Mouse (Mus musculus) MEL (cell line): Measurements from ENCODE around the gene Fgf6. TPM values are rescaled to one million over a fixed set of nuclear protein-coding genes. Genes with fewer than 3 reads are reported as not detected.

Experiments
- DNase-seq: peaks from one replicate; pipeline ENCODE4 v3.0.0; 2011; ENCODE audit warnings: low read depth, low spot score
- H3K27ac ChIP-seq: 2 replicates; pipeline ENCODE4 v1.5.1; 2012; ENCODE audit warnings: low read depth, mild to moderate bottlenecking, control low read depth, low read length, moderate library complexity; ENCODE audit not compliant: control insufficient read depth
- H3K27me3 ChIP-seq, 2 experiments: fragments of 150-350 bp in 1 of 2; sonication (generic) in 1 of 2; 2 replicates each; pipeline ENCODE4 v1.6.1; 2012; ENCODE audit warnings: low read length in 2 of 2, mild to moderate bottlenecking in 2 of 2, improper control_type of control experiment in 1 of 2, moderate library complexity in 1 of 2; ENCODE audit not compliant: insufficient read depth in 2 of 2, control insufficient read depth in 1 of 2
- H3K36me3 ChIP-seq, 2 experiments: 2 replicates each; pipeline ENCODE4 v1.6.1; 2012 to 2014; ENCODE audit warnings: low read length in 2 of 2, improper control_type of control experiment in 1 of 2, inconsistent platforms in 1 of 2, mild to moderate bottlenecking in 1 of 2; ENCODE audit not compliant: insufficient read depth in 2 of 2, control insufficient read depth in 1 of 2
- H3K4me1 ChIP-seq, 2 experiments: fragments of 150-350 bp in 1 of 2; sonication (generic) in 1 of 2; 2 replicates each; pipeline ENCODE4 v1.6.1; 2012; ENCODE audit warnings: low read length in 2 of 2, improper control_type of control experiment in 1 of 2, mild to moderate bottlenecking in 1 of 2; ENCODE audit not compliant: insufficient read depth in 2 of 2, control insufficient read depth in 1 of 2
- H3K4me3 ChIP-seq, 2 experiments: fragments of 150-350 bp in 1 of 2; sonication (generic) in 1 of 2; 2 replicates each; pipeline ENCODE4 v1.5.1; 2012; ENCODE audit warnings: low read depth in 2 of 2, low read length in 2 of 2, mild to moderate bottlenecking in 2 of 2, moderate library complexity in 2 of 2, control low read depth in 1 of 2, improper control_type of control experiment in 1 of 2; ENCODE audit not compliant: control insufficient read depth in 1 of 2, insufficient read depth in 1 of 2
- H3K79me2 ChIP-seq: 2 replicates; pipeline ENCODE4 v1.6.1; 2012; ENCODE audit warnings: mild to moderate bottlenecking, low read length, moderate library complexity; ENCODE audit not compliant: control insufficient read depth, poor library complexity, insufficient read depth
- H3K9ac ChIP-seq: 2 replicates; pipeline ENCODE4 v1.6.1; 2012; ENCODE audit warnings: low read depth, mild to moderate bottlenecking, control low read depth, low read length, moderate library complexity; ENCODE audit not compliant: control insufficient read depth, poor library complexity, severe bottlenecking
- H3K9me3 ChIP-seq: fragments of 150-350 bp; sonication (generic); replicated peaks from 2 replicates; pipeline ENCODE4 v1.6.1; 2012; ENCODE audit warnings: mild to moderate bottlenecking, low read length, improper control_type of control experiment, moderate library complexity; ENCODE audit not compliant: insufficient read depth
- CHD1 ChIP-seq: IDR thresholded peaks from 2 replicates; pipeline ENCODE4 v1.6.1; 2012; ENCODE audit warnings: low read depth, mild to moderate bottlenecking, inconsistent platforms, low read length, improper control_type of control experiment
- CTCF ChIP-seq, 3 experiments: IDR thresholded peaks in 2 of 3; conservative IDR thresholded peaks in 1 of 3; 2 replicates each; pipeline ENCODE4 v1.5.1; 2011 to 2012; ENCODE audit warnings: low read length in 3 of 3, low read depth in 2 of 3, mild to moderate bottlenecking in 2 of 3, improper control_type of control experiment in 1 of 3, inconsistent platforms in 1 of 3, mixed read lengths in 1 of 3, moderate library complexity in 1 of 3; ENCODE audit not compliant: control insufficient read depth in 1 of 3, insufficient read depth in 1 of 3, poor library complexity in 1 of 3, severe bottlenecking in 1 of 3
- GABPA ChIP-seq: IDR thresholded peaks from 2 replicates; pipeline ENCODE4 v1.6.1; 2012; ENCODE audit warnings: low read depth, mild to moderate bottlenecking, inconsistent platforms, low read length, improper control_type of control experiment, moderate library complexity
- GATA1 ChIP-seq: IDR thresholded peaks from 2 replicates; pipeline ENCODE4 v1.6.1; 2011; ENCODE audit warnings: low read depth, low read length, improper control_type of control experiment
- JUND ChIP-seq: IDR thresholded peaks from 2 replicates; pipeline ENCODE4 v1.6.1; 2011; ENCODE audit warnings: low read depth, mild to moderate bottlenecking, improper control_type of control experiment, low read length
- KAT2A ChIP-seq: conservative IDR thresholded peaks from 2 replicates; pipeline ENCODE4 v1.6.1; 2012; ENCODE audit warnings: low read depth, low read length, improper control_type of control experiment, inconsistent platforms
- MAFK ChIP-seq: IDR thresholded peaks from 2 replicates; pipeline ENCODE4 v1.6.1; 2011; ENCODE audit warnings: low read depth, mild to moderate bottlenecking, low read length, improper control_type of control experiment, borderline replicate concordance
- MAX ChIP-seq: IDR thresholded peaks from 2 replicates; pipeline ENCODE4 v1.6.1; 2011; ENCODE audit warnings: low read length, improper control_type of control experiment
- MAZ ChIP-seq: IDR thresholded peaks from 2 replicates; pipeline ENCODE4 v1.6.1; 2012; ENCODE audit warnings: low read depth, mild to moderate bottlenecking, inconsistent platforms, low read length, improper control_type of control experiment
- MXI1 ChIP-seq: IDR thresholded peaks from 2 replicates; pipeline ENCODE4 v1.6.1; 2011; ENCODE audit warnings: mild to moderate bottlenecking, low read depth, low read length, improper control_type of control experiment
- MYC ChIP-seq: IDR thresholded peaks from 2 replicates; pipeline ENCODE4 v1.6.1; 2011; ENCODE audit warnings: low read depth, mild to moderate bottlenecking, low read length, improper control_type of control experiment, moderate library complexity
- POLR2AphosphoS2 ChIP-seq: IDR thresholded peaks from 2 replicates; pipeline ENCODE4 v1.6.1; 2011; ENCODE audit warnings: low read length, improper control_type of control experiment
- RAD21 ChIP-seq: IDR thresholded peaks from 2 replicates; pipeline ENCODE4 v1.6.1; 2011; ENCODE audit warnings: mild to moderate bottlenecking, low read depth, low read length, improper control_type of control experiment
- SIN3A ChIP-seq: IDR thresholded peaks from 2 replicates; pipeline ENCODE4 v1.6.1; 2012; ENCODE audit warnings: low read length, improper control_type of control experiment, inconsistent platforms
- UBTF ChIP-seq: IDR thresholded peaks from 2 replicates; pipeline ENCODE4 v1.6.1; 2012; ENCODE audit warnings: low read depth, mild to moderate bottlenecking, inconsistent platforms, low read length, improper control_type of control experiment, moderate library complexity, borderline replicate concordance; ENCODE audit not compliant: insufficient read depth
- USF1 ChIP-seq: IDR thresholded peaks from 2 replicates; pipeline ENCODE4 v1.6.1; 2014; ENCODE audit warnings: low read depth, mild to moderate bottlenecking, inconsistent platforms, low read length, improper control_type of control experiment, moderate library complexity
- ZC3H11A ChIP-seq: IDR thresholded peaks from 2 replicates; pipeline ENCODE4 v1.6.1; 2012; ENCODE audit warnings: low read depth, mild to moderate bottlenecking, inconsistent platforms, low read length, improper control_type of control experiment
- ZKSCAN1 ChIP-seq: IDR thresholded peaks from 2 replicates; pipeline ENCODE4 v1.6.1; 2012; ENCODE audit warnings: low read depth, mild to moderate bottlenecking, inconsistent platforms, low read length, improper control_type of control experiment, moderate library complexity
- polyA plus RNA-seq, 2 experiments: library from polyadenylated mRNA; stranded (reverse) in 1 of 2; unstranded in 1 of 2; fragments of >175 nt in 1 of 2; fragments of >200 nt in 1 of 2; gene quantifications; 2 replicates each; pipeline versions ENCODE4 v1.2.1 to v1.2.4; 2012; ENCODE audit warnings: low replicate concordance in 2 of 2, low read depth in 1 of 2; ENCODE audit not compliant: insufficient read length in 2 of 2, insufficient read depth in 1 of 2, missing spikeins in 1 of 2
- total RNA-seq: library from RNA; depleted of rRNA; stranded (reverse); fragments of 300-350 nt; gene quantifications from 2 replicates; pipeline ENCODE4 v1.2.3, GENCODE M21; 2012

Fgf6 gene
- total and polyA plus RNA-seq, 3 experiments, result not detected

- Histone ChIP-seq H3K27ac (no peak overlapping the region), H3K36me3 (no peaks in the 10 kb centered on the region), H3K4me3 (no peak overlapping the region), H3K4me1 (no peaks in the 10 kb centered on the region), H3K27me3 (no peaks in the 10 kb centered on the region; a peak in 1 of 4 replicates), H3K9ac (no peak overlapping the region), H3K9me3 (no peaks in the 10 kb centered on the region), H3K79me2 (no peaks in the 10 kb centered on the region)
- TF ChIP-seq KAT2A, result no peak
- TF ChIP-seq MAZ, result no peak
- no peak for TF ChIP-seq GATA1
- DNase-seq, result no peak
These were observed 44.6 kb downstream of the Fgf6 start for GRCm38 (mm10) chr6:127059975-127060374.

- no peaks in the 10 kb centered on the region for H3K79me2 ChIP-seq
- no peak overlapping the region for H3K4me3 ChIP-seq
- H3K27me3 ChIP-seq, result no peaks in the 10 kb centered on the region; a peak in 1 of 4 replicates
- H3K9me3 ChIP-seq, result no peaks in the 10 kb centered on the region
- DNase-seq, result no peak
- no peak overlapping the region for H3K9ac ChIP-seq
- H3K4me1 ChIP-seq, result no peaks in the 10 kb centered on the region
- TF ChIP-seq CHD1 (no peak), JUND (no peak), CTCF (IDR thresholded peaks at IDR 0.05 in 2 of 3, conservative IDR thresholded peaks at IDR 0.05 in 1 of 3; ENCODE audit: control insufficient read depth in 1 of 3, insufficient read depth in 1 of 3, low read depth in 2 of 3, low read length in 3 of 3, poor library complexity in 1 of 3, severe bottlenecking in 1 of 3) (no peak), GABPA (no peak), MAFK (no peak), MAX (no peak), USF1 (no peak), RAD21 (no peak), SIN3A (no peak), MXI1 (no peak), ZC3H11A (no peak), ZKSCAN1 (no peak), POLR2AphosphoS2 (no peak), MYC (no peak)
- no peaks in the 10 kb centered on the region for H3K36me3 ChIP-seq
- no peak overlapping the region for H3K27ac ChIP-seq
These were observed 48.5 kb downstream of the Fgf6 start for GRCm38 (mm10) chr6:127063915-127064314.

GRCm38 (mm10) chr6:127064815-127065214 is 49.4 kb downstream of the Fgf6 start:
- Histone ChIP-seq H3K27me3 (no peaks in the 10 kb centered on the region; a peak in 1 of 4 replicates), H3K27ac (no peak overlapping the region), H3K4me1 (no peaks in the 10 kb centered on the region), H3K9me3 (no peaks in the 10 kb centered on the region), H3K36me3 (no peaks in the 10 kb centered on the region), H3K9ac (no peak overlapping the region), H3K4me3 (no peak overlapping the region), H3K79me2 (no peaks in the 10 kb centered on the region)
- TF ChIP-seq KAT2A (no peak), UBTF (no peak), MAX (no peak), ZC3H11A (no peak)
- DNase-seq, result no peak
